8 mouse cellular contexts compared by ENCODE assay signal in the genomic region with DNA sequence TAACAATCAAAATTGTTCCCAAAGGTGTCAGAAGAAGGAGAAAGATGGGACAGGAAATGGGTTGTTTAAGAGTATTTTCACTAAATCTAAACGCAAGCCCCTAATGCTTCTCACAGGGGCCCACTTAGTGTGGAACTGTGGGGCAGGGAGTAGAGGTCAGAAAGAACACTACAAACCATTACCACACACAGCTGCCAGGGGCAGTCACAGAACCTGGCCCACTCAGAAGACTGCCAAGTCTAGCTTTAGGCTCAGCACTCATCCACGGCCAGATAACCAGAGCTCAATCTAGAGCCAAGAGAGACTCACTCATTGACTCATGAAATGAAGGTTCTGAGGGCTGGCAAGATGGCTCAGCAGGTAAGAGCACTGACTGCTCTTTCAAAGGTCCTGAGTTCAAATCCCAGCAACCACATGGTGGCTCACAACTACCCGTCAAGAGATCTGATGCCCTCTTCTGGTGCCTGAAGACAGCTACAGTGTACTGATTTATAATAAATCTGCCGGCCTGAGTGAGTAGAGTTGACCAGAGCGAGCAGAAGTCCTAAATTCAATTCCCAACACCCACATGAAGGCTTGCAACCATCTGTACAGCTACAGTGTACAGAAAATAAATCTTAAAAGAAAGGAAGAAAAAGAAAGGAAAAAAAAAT. TPM values are rescaled to one million over a fixed set of nuclear protein-coding genes. Genes with fewer than 3 reads are reported as not detected.
DNase-seq lines count a peak whose midpoint lies in the region; ATAC-seq and TF ChIP-seq lines count a peak whose summit lies in the region.

No protein-coding gene starts in this region.

- H3K9me3 ChIP-seq in lung, embryonic 16.5 days (ENCODE audit: control insufficient read depth, low read length) = no peaks in the 10 kb centered on the region
- no peaks in the 10 kb centered on the region for H3K9me3 ChIP-seq in limb, embryonic 11.5 days (ENCODE audit: control insufficient read depth, low read length)

- no peak for TF ChIP-seq POLR2A in lung, adult 2 months (IDR thresholded peaks at IDR 0.05; ENCODE audit: borderline replicate concordance, extremely low read depth, low read depth, low read length)
- TF ChIP-seq POLR2A in embryonic fibroblast, embryonic 13.5 days (IDR thresholded peaks at IDR 0.05; ENCODE audit: low read depth, low read length) = no peak

- no peak for DNase-seq in lung, adult 2 months
- no peak for DNase-seq in limb, embryonic 11.5 days (ENCODE audit: low spot score)
- DNase-seq in splenic B cell, adult 2 months (ENCODE audit: low read depth, low spot score) = peak; percentile 20
- DNase-seq in spleen, postnatal 10 days (ENCODE audit: low spot score in 2 of 2) = no peak
- no peak for DNase-seq in thymus, postnatal 0 days (ENCODE audit: low spot score)
- no peak for DNase-seq in frontal cortex, adult 2 months (ENCODE audit: extremely low spot score in 1 of 2, low spot score in 1 of 2)

- peak overlapping the region; percentile 89 for H3K4me3 ChIP-seq in lung, embryonic 16.5 days (ENCODE audit: low read length)
- no peak overlapping the region for H3K4me3 ChIP-seq in lung, adult 2 months (replicated peaks; ENCODE audit: extremely low read depth, low read depth, low read length)
- peak overlapping the region; percentile 79 for H3K4me3 ChIP-seq in embryonic fibroblast, embryonic 13.5 days (ENCODE audit: insufficient read depth, low read length)
- peak overlapping the region; percentile 91 for H3K4me3 ChIP-seq in limb, embryonic 11.5 days (ENCODE audit: low read depth, low read length)

- WGBS in lung, embryonic 16.5 days = 23% methylated on average over 5 of the region's 5 CpGs
- 33% methylated on average over 5 of the region's 5 CpGs for WGBS in lung, adult 2 months
- WGBS in limb, embryonic 11.5 days = 56% methylated on average over 5 of the region's 5 CpGs

- peak overlapping the region; percentile 98 for H3K27ac ChIP-seq in lung, embryonic 16.5 days (ENCODE audit: low read length)
- H3K27ac ChIP-seq in embryonic fibroblast, embryonic 13.5 days (ENCODE audit: insufficient read depth, low read length) = peak overlapping the region; percentile 90
- H3K27ac ChIP-seq in limb, embryonic 11.5 days (replicated peaks; ENCODE audit: low read depth, low read length) = peak overlapping the region; percentile 93; the same call in 1 of the 2 replicates

- peak overlapping the region; percentile 80 for H3K4me2 ChIP-seq in lung, embryonic 16.5 days (ENCODE audit: low read depth, low read length)
- peak overlapping the region; percentile 49 for H3K4me2 ChIP-seq in limb, embryonic 11.5 days (ENCODE audit: low read depth, severe bottlenecking)

- H3K4me1 ChIP-seq in lung, embryonic 16.5 days (replicated peaks; ENCODE audit: control insufficient read depth, insufficient read depth, low read length) = peaks cover 29% of the 10 kb centered on the region
- H3K4me1 ChIP-seq in lung, adult 2 months (ENCODE audit: control insufficient read depth, insufficient read depth, low read length) = no peaks in the 10 kb centered on the region; the same call in 1 of the 2 replicates
- H3K4me1 ChIP-seq in embryonic fibroblast, embryonic 13.5 days (ENCODE audit: control insufficient read depth, insufficient read depth, low read length) = peaks cover 7% of the 10 kb centered on the region
- H3K4me1 ChIP-seq in limb, embryonic 11.5 days (ENCODE audit: control insufficient read depth, insufficient read depth, low read length) = peaks cover 11% of the 10 kb centered on the region

- no peak for ATAC-seq in lung, embryonic 16.5 days (ENCODE audit: low read depth)
- ATAC-seq in limb, embryonic 11.5 days (ENCODE audit: insufficient number of reproducible peaks, low FRiP score, low TSS enrichment, low read depth) = no peak

- H3K36me3 ChIP-seq in lung, embryonic 16.5 days (ENCODE audit: control insufficient read depth, insufficient read depth, low read length) = peaks cover 30% of the 10 kb centered on the region
- H3K36me3 ChIP-seq in limb, embryonic 11.5 days (ENCODE audit: control insufficient read depth, insufficient read depth, low read length) = peaks cover 12% of the 10 kb centered on the region
- no peaks in the 10 kb centered on the region for H3K36me3 ChIP-seq in splenic B cell, adult 2 months (ENCODE audit: control insufficient read depth, insufficient read depth, low read length, poor library complexity, severe bottlenecking)

- TF ChIP-seq CTCF in lung, adult 2 months (IDR thresholded peaks at IDR 0.05; ENCODE audit: insufficient read depth, low read length) = no peak
- TF ChIP-seq CTCF in embryonic fibroblast, embryonic 13.5 days (IDR thresholded peaks at IDR 0.05; ENCODE audit: borderline replicate concordance, insufficient read depth, low read length) = no peak

- no peaks in the 10 kb centered on the region for H3K27me3 ChIP-seq in lung, embryonic 16.5 days (ENCODE audit: control insufficient read depth, insufficient read depth, low read depth, low read length)
- H3K27me3 ChIP-seq in limb, embryonic 11.5 days (ENCODE audit: control insufficient read depth, insufficient read depth, low read length) = no peaks in the 10 kb centered on the region
- no peaks in the 10 kb centered on the region for H3K27me3 ChIP-seq in splenic B cell, adult 2 months (ENCODE audit: control insufficient read depth, insufficient read depth, low read length, poor library complexity, severe bottlenecking)

- H3K9ac ChIP-seq in lung, embryonic 16.5 days (ENCODE audit: low read length) = peak overlapping the region; percentile 98
- peak overlapping the region; percentile 97 for H3K9ac ChIP-seq in limb, embryonic 11.5 days (ENCODE audit: low read length)

RNA-seq across cellular contexts. Expression of gene Inppl1, which starts 2.4 kb away (rescaled TPM):
- 34.8 and 35.7 TPM in 2 replicates for polyA plus RNA-seq in lung, embryonic 16.5 days (2015; fragmentation: Nextera tagmentation; extraction: Ambion mirVana)
- polyA plus RNA-seq in lung, adult 2 months (2012; rRNA removed) = 84.3 TPM in 2 replicates
- polyA plus RNA-seq in embryonic fibroblast, embryonic 13.5 days (2011; ENCODE audit: insufficient read length, low read depth, missing spikeins) = 61.7 and 73.8 TPM in 2 replicates
- 44.8 and 49.7 TPM in 2 replicates for polyA plus RNA-seq in limb, embryonic 11.5 days (2014; fragmentation: Nextera tagmentation; extraction: Ambion mirVana)
- 2.1 and 5.6 TPM in 2 replicates for polyA plus RNA-seq in thymus, postnatal 0 days (2015; fragmentation: Nextera tagmentation; extraction: Ambion mirVana)
- polyA plus RNA-seq in frontal cortex, adult 2 months (2012; rRNA removed) = 34.3 and 38.8 TPM in 2 replicates

RNA-seq across cellular contexts. Expression of gene Phox2a, which starts 17.5 kb away (rescaled TPM):
- polyA plus RNA-seq in lung, embryonic 16.5 days (2015; fragmentation: Nextera tagmentation; extraction: Ambion mirVana) = 0.28 and 0.34 TPM in 2 replicates
- not detected in 2 replicates for polyA plus RNA-seq in lung, adult 2 months (2012; rRNA removed)
- not detected in 2 replicates for polyA plus RNA-seq in embryonic fibroblast, embryonic 13.5 days (2011; ENCODE audit: insufficient read length, low read depth, missing spikeins)
- not detected in 2 replicates for polyA plus RNA-seq in limb, embryonic 11.5 days (2014; fragmentation: Nextera tagmentation; extraction: Ambion mirVana)
- not detected in 2 replicates for polyA plus RNA-seq in thymus, postnatal 0 days (2015; fragmentation: Nextera tagmentation; extraction: Ambion mirVana)
- polyA plus RNA-seq in frontal cortex, adult 2 months (2012; rRNA removed) = not detected in 2 replicates

RNA-seq across cellular contexts. Expression of gene Folr2, which starts 21.4 kb away (rescaled TPM):
- polyA plus RNA-seq in lung, embryonic 16.5 days (2015; fragmentation: Nextera tagmentation; extraction: Ambion mirVana) = 1.5 and 2.8 TPM in 2 replicates
- polyA plus RNA-seq in lung, adult 2 months (2012; rRNA removed) = 11.8 and 12.6 TPM in 2 replicates
- 0.74 TPM in 1 of 2 replicates, not detected in the other for polyA plus RNA-seq in embryonic fibroblast, embryonic 13.5 days (2011; ENCODE audit: insufficient read length, low read depth, missing spikeins)
- 0.33 and 0.48 TPM in 2 replicates for polyA plus RNA-seq in limb, embryonic 11.5 days (2014; fragmentation: Nextera tagmentation; extraction: Ambion mirVana)
- polyA plus RNA-seq in thymus, postnatal 0 days (2015; fragmentation: Nextera tagmentation; extraction: Ambion mirVana) = 3.6 and 3.8 TPM in 2 replicates
- 1.2 and 2.3 TPM in 2 replicates for polyA plus RNA-seq in frontal cortex, adult 2 months (2012; rRNA removed)

RNA-seq across cellular contexts. Expression of gene Anapc15, which starts 27.9 kb away (rescaled TPM):
- 71.2 and 73.0 TPM in 2 replicates for polyA plus RNA-seq in lung, embryonic 16.5 days (2015; fragmentation: Nextera tagmentation; extraction: Ambion mirVana)
- 21.1 and 36.2 TPM in 2 replicates for polyA plus RNA-seq in lung, adult 2 months (2012; rRNA removed)
- 43.2 and 47.1 TPM in 2 replicates for polyA plus RNA-seq in embryonic fibroblast, embryonic 13.5 days (2011; ENCODE audit: insufficient read length, low read depth, missing spikeins)
- 97.6 and 98.8 TPM in 2 replicates for polyA plus RNA-seq in limb, embryonic 11.5 days (2014; fragmentation: Nextera tagmentation; extraction: Ambion mirVana)
- 100 and 102 TPM in 2 replicates for polyA plus RNA-seq in thymus, postnatal 0 days (2015; fragmentation: Nextera tagmentation; extraction: Ambion mirVana)
- 60.4 and 69.4 TPM in 2 replicates for polyA plus RNA-seq in frontal cortex, adult 2 months (2012; rRNA removed)

RNA-seq across cellular contexts. Expression of gene Folr1, which starts 35.0 kb away (rescaled TPM):
- 1.5 and 1.6 TPM in 2 replicates for polyA plus RNA-seq in lung, embryonic 16.5 days (2015; fragmentation: Nextera tagmentation; extraction: Ambion mirVana)
- polyA plus RNA-seq in lung, adult 2 months (2012; rRNA removed) = 0.67 and 1.2 TPM in 2 replicates
- polyA plus RNA-seq in embryonic fibroblast, embryonic 13.5 days (2011; ENCODE audit: insufficient read length, low read depth, missing spikeins) = 0.56 and 1.5 TPM in 2 replicates
- not detected in 2 replicates for polyA plus RNA-seq in limb, embryonic 11.5 days (2014; fragmentation: Nextera tagmentation; extraction: Ambion mirVana)
- 0.18 and 0.54 TPM in 2 replicates for polyA plus RNA-seq in thymus, postnatal 0 days (2015; fragmentation: Nextera tagmentation; extraction: Ambion mirVana)
- polyA plus RNA-seq in frontal cortex, adult 2 months (2012; rRNA removed) = 1.1 and 2.1 TPM in 2 replicates
